Mouse (Mus musculus) liver, adult 2 months (tissue): Measurements from ENCODE around the gene Psmd10.

Source experiments
- CTCF ChIP-seq: fragments of 200-500 bp; IDR thresholded peaks from 2 replicates; pipeline ENCODE4 v1.5.1; 2011; ENCODE audit warnings: low read depth, low read length, control low read depth
- POLR2A ChIP-seq: fragments of 200-500 bp; IDR thresholded peaks from 2 replicates; pipeline ENCODE4 v1.6.1; 2011; ENCODE audit warnings: low read length, control low read depth; ENCODE audit not compliant: insufficient read depth; ENCODE audit errors: extremely low read depth

DNA sequence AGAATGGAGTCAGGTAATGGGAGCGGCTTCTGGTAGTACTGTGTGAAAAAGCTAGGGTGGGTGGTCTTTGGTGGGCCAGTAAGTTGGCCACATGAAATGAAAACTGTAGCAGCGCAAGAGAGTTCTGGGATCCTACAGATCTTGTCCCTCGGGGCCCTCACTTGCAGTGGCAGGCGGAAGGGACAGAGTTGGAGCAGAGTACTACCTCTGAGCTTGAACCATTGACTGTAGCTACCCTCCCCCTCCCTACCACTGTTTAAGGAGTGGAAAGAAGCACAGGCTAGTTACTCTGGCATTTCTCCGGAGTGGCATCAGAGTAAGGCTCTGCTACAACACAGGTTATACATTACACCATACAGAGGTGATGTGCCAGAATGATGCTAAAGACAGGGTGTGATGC is 431 bp upstream of the Psmd10 start:
- no peak for TF ChIP-seq POLR2A
- TF ChIP-seq CTCF, result no peak
